Mouse (Mus musculus) monocyte, adult 2 months (primary cell): ENCODE data around the gene Gm7029.
"Not testable (repeated sequence)": the region's sequence is repeated elsewhere in the genome, so short reads cannot be mapped to it uniquely, and the experiment has no call there.

Experiments used
- DNase-seq, 2 experiments: peaks; one replicate each; pipeline ENCODE4 v3.0.0; 2022; ENCODE audit warnings: low spot score in 2 of 2, low read depth in 1 of 2

The Gm7029 gene

GRCm38 (mm10) chr17:33891357-33891756, 17.7 kb downstream of the Gm7029 start:
- no peak for DNase-seq

GRCm38 (mm10) chr17:33891892-33892291, 18.3 kb downstream of the Gm7029 start:
- DNase-seq = not testable (repeated sequence)

- DNase-seq = no peak
Measured at GRCm38 (mm10) chr17:33892429-33892828, 18.8 kb downstream of the Gm7029 start.

- DNase-seq = not testable (repeated sequence)
Measured at GRCm38 (mm10) chr17:33893011-33893410, 19.4 kb downstream of the Gm7029 start.

GRCm38 (mm10) chr17:33897114-33897794, 23.6 kb downstream of the Gm7029 start:
- DNase-seq = no peak

GRCm38 (mm10) chr17:33898193-33898592, 24.6 kb downstream of the Gm7029 start:
- not testable (repeated sequence) for DNase-seq

- DNase-seq = no peak
Measured at GRCm38 (mm10) chr17:33899642-33900041, 26.0 kb downstream of the Gm7029 start.

- no peak for DNase-seq
Measured at GRCm38 (mm10) chr17:33900281-33900988, 26.8 kb downstream of the Gm7029 start.

GRCm38 (mm10) chr17:33900989-33901314, 27.3 kb downstream of the Gm7029 start:
- DNase-seq = no peak

- no peak for DNase-seq
Measured at GRCm38 (mm10) chr17:33901653-33902052, 28.0 kb downstream of the Gm7029 start.

GRCm38 (mm10) chr17:33902079-33902478, 28.4 kb downstream of the Gm7029 start:
- DNase-seq = no peak

- no peak for DNase-seq
Measured at GRCm38 (mm10) chr17:33902491-33902890, 28.9 kb downstream of the Gm7029 start.

GRCm38 (mm10) chr17:33903911-33904651, 30.4 kb downstream of the Gm7029 start:
- DNase-seq = not testable (repeated sequence)

GRCm38 (mm10) chr17:33904835-33905234, 31.2 kb downstream of the Gm7029 start, which contains the start of gene Platr17:
Gene Platr17 (plus strand): TSS chr17:33905135.
- DNase-seq = not testable (repeated sequence)

GRCm38 (mm10) chr17:33908331-33909076, 34.9 kb downstream of the Gm7029 start:
- no peak for DNase-seq

GRCm38 (mm10) chr17:33909077-33909868, 35.6 kb downstream of the Gm7029 start, which contains the start of gene Daxx:
Gene Daxx (plus strand): TSS chr17:33909414.
- peak; percentile 92 to 96 for DNase-seq

GRCm38 (mm10) chr17:33909869-33910250, 36.2 kb downstream of the Gm7029 start:
- DNase-seq = peak in 1 of 2 experiments; percentile 53

- DNase-seq = no peak
Measured at GRCm38 (mm10) chr17:33910346-33911051, 36.9 kb downstream of the Gm7029 start.

GRCm38 (mm10) chr17:33911052-33911812, 37.6 kb downstream of the Gm7029 start:
- no peak for DNase-seq
